Mouse (Mus musculus): Measurements from ENCODE around the gene Khdc1c.
A peak's percentile ranks its signal among the peaks of the same experiment; 100 is the strongest.
"Not testable (repeated sequence)": the region's sequence is repeated elsewhere in the genome, so short reads cannot be mapped to it uniquely, and the experiment has no call there.

Khdc1c gene

DNA sequence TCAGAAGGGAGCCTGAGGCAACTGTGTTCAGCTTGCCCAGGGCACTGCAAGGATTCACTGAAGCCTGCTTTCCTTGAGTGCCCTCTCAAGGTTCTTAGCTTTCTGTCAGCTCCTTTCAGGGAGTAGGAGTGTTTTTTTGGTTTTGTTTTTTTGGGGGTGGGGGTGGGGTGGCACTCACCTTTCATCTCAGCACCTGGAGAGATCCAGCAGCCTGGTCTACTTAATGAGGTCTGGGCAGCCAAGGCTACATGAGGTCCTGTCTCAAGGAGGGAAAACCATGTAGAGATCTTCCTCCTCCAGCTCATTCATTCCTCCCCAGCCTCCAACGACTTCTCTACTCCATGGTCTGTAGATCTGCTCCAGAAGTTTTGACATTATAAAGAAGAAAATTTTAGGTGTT, at the start of gene Khdc1c:
TSS of gene Khdc1c (plus strand) at position 301 of the 400 bp plus-strand sequence.
- not testable (repeated sequence) for DNase-seq

DNA sequence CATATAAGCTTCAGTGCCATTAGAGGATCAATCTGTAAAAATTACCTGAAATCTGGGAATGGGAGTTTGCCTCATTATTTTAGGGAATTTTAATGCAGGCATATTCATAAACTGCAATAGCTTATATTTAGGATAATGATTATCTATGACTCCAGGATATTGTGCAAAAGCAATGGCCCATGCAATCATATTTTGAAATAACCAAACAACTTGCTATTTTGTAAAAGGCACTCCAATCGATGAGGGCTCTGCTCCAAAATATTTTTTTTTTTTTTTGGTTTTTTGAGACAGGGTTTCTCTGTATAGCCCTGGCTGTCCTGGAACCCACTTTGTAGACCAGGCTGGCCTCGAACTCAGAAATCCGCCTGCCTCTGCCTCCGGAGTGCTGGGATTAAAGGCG, 47.9 kb upstream of the Khdc1c start:
- DNase-seq = not testable (repeated sequence)

DNA sequence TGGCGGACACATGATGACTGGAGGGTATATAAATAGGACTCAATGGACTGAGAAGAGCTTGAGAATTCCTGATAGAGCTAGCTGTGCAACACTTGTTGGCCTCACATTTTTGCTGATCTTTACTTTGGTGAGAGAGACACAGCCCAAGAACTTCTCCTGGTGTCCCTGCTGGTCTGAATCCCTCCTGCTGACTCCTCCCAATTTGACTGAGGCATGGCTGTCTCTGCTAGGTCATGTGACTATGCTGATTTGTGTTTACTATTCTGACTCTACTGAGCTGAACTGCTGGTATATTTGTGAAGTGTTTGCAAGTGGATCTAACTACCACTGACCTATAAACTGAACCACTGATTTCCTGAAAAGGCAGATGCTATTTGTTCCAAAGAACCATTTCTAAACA, 46.5 kb upstream of the Khdc1c start:
- DNase-seq = no peak

DNA sequence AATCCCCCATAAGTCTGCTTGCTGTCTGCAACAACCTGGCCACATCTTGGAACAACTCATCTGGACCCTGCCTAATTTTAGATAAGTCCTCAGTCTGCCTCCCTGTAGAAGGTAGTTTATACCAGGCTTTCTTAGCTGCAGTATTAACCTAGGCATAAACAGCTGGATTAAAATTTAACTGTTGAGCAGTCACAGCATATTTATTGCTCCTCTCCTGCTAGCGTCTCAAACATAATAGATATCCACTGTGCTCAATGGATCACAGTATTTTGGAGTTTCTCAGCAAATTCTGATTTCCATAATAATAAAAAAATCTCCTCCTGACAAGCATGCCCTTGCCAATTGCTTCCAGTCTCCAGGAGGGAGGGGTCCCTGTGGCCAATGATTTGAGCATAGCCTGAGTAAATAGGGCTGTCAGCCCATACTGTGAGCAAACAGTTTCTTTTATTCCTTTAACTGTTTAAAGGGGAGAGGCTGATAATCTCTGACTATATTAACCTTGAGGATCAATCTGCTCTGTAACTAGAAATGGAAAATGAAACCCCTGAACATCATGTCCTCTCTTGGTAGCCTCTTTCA, 44.0 kb upstream of the Khdc1c start:
- no peak for DNase-seq

DNA sequence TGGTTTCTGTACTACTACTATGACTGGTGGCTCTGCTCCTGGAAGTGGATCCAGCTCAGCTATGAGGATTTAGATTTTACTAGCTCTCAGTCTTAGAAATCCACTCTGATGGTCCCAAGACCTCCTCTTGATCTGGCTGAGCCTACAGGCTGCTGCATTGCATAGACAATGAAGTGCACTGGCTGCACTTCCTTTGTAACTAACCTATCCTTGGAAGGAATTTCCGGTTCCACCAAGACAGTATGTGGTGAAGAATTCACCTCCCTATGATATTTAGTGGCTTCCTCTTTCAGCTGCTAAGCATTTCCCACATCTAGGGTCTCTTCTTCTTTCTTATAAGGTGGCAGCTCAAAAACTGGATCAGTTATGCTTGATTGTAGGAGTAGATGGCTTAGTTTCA, 43.5 kb upstream of the Khdc1c start:
- no peak for DNase-seq

DNA sequence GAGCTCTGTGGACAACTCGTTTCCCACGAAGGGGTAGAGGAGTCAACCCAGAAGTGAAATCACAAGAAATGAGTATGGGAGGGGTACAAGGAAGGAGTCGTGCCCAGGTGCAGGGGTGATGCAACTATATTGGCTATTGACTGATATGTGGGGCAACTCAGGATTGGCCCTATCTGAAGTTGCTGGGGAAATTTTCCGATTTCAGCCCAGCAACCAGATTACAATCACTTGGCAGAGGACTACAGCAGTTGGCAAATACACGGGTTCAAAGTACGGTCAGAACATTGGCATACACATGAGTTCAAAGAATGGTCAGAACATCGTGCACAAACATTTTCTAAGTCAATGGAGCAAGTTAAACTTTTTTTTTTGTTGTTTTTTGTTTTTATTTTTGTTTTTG, 41.4 kb upstream of the Khdc1c start:
- no peak for DNase-seq

DNA sequence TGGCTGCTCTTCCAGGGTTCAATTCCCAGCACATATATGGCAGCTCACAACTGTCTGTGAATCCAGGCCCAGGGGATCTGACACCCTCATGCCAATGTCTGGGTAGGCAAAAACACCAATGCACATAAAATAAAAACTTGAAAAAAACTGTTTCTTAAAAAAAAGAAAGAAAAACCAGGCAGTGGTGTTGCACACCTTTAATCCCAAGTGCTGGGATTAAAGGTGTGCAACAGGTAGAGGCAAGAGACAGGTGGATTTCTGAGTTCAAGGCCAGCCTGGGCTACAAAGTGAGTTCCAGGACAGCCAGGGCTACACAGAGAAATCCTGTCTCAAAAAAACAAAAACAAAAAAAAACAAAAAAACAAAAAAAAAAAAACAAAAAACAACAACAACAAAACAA, 37.0 kb upstream of the Khdc1c start:
- not testable (repeated sequence) for DNase-seq

DNA sequence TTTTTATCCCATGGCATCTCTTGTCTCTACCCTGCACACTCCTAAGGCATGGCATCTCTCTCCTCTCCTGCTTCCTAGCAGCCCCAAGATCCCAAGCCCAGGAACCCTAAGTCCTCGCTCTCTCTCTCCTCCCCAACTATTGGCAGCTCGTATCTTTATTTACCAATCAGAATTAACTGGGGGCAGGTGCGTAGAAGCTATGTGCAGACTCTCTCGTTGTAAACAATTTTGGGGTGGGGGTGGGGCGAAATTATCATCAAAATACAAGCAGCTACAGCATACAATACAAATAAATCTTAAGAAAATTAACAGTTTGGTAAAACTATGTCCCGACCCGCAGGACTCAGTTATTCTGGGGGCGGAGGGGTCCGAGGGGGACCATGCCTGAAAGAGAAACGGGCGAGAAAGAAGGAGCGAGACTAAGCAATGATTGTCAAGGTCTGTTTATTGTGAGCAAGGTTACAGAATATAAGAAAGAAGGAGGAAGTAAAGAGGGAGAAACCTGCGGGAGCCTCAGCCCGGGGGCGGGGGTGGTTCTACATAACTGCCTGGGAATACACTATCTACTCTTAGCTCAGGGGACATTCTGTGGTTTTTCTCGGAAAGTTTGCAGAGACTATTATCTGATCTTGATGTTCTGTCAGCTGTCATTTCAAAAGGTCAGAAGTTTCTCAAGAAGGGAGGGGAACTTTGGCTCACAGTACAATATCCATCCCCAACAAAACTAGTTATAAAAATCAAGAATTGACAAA, 34.7 kb upstream of the Khdc1c start:
- DNase-seq = peak; percentile 10

DNA sequence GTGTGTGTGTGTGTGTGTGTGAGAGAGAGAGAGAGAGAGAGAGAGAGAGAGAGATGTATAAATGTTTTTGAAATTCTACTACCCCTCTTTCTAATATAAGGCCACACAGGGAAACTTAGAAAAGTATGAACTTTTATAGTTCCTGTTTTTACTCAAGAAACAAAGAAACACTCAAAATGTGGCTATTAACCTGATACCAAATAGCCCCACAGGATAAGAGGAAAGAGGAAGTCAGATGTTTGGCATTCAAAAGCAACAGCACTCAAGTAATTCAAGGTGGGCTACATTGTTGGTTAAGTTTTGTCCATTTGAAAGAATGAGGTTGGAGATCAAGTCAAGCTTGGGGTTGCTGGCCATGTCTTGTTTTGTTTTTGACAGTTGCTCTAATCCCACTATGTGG, 32.3 kb upstream of the Khdc1c start:
- DNase-seq = no peak

DNA sequence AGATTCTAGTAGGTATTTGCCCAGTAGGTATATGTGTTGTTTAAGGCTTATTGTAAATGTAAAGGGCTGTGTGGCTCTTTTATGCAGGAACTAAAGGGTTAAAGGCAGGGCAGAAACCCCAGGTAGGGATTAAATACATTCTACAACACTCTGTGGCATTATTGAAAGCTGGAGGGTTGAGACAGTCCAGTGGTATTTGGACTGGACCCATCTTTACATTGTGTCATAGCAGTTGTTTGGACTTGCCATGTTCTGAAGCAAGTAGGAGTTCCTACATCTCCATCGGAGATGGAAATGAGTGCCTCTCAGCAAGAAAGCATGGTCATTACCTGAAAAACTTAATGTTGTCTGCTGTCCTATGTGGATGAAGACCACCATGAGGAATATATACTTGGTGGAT, 27.4 kb upstream of the Khdc1c start:
- no peak for DNase-seq

DNA sequence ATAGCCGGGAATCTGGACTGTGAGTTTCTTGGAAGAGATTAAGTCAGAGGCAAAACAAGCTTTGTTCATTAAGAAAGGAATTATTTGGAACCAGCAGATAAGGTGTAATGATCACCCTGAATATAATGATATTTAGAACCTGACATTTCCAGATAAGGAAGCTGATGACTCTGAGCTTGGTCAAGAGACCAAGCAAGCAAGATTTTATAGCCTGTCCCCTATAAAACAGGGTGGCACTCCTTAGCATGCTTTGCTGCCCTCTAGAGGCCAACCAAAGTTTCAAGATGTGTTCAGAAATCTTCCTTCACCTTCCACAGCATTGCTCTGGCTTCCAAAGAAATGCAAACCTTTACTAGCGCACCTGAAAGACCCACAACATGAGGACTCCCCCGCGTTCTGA, 23.9 kb upstream of the Khdc1c start:
- DNase-seq = peak; percentile 66

DNA sequence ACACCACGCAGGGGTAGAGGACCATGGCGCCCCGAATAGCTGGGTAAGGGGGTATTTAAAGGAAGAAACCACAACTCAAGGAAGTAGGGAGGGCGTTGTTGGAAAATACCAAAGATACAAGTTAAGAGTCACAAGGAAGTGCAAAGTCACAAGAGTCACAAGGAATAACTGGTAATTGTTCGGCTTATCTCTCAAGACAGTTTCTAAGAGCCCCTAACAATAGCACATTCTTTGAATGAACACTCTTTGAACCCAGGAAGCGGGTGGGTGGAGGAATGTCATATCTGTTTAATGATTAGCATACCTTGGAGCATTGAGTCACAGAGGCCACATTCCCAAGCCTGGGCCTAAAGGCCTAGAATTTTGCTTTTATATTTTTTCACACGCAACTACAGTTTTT, 23.4 kb upstream of the Khdc1c start:
- DNase-seq = not testable (repeated sequence)

DNA sequence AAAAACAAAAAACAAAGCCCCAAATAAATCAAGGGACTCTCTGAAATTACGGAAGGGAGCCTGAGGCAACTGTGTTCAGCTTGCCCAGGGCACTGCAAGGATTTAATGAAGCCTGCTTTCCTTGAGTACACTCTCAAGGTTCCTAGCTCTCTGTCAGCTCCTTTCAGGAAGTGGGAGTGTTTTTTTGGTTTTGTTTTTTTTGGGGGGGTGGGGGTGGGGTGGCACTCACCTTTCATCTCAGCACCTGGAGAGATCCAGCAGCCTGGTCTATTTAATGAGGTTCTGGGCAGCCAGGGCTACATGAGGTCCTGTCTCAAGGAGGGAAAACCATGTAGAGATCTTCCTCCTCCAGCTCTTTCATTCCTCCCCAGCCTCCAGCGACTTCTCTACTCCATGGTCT, 18.8 kb upstream of the Khdc1c start, which contains the start of gene Khdc1a:
TSS of gene Khdc1a (plus strand) at position 301 of the 400 bp plus-strand sequence.
- no peak for DNase-seq

DNA sequence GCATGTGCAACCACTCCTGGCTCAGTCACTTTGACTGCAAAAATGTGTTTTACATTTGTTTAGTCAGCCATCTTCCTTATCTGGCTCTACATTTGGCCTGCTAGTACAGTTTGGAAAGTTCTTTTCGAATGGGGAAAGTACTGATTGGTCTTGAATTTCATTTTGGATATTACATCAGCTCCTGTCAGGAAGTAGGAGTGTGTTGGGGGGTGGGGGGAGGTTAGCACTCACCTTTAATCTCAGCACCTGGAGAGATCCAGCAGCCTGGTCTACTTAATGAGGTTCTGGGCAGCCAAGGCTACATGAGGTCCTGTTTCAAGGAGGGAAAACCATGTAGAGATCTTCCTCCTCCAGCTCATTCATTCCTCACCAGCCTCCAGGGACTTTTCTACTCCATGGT, 15.1 kb downstream of the Khdc1c start, which contains the start of gene Khdc1b:
TSS of gene Khdc1b (plus strand) at position 301 of the 400 bp plus-strand sequence.
- no peak for DNase-seq

DNA sequence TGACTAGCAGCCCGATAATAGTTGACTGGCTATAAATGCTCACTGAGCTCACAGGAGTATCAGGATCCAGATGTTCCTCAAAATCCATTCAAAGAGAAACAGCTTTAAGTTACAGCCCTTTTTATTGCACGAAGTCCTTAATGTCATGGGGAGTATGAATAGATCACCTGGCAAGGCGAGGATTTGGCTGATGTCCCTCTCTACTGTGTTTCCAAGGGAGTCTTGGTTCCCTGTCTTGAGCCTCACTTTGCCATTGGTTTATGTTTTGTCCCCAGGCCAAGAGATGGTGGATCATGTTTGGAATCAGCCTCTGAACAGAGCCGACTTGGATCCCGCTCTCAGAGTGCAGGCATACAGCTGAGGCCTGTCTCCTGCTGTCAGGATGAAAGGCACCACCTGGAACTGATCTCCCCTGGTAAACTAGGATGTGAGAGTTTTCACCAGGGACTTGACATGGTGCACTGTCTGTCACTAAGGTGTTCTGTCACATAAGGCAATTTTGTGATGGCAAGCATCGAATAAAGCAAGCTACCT, 23.1 kb downstream of the Khdc1c start:
- no peak for DNase-seq

DNA sequence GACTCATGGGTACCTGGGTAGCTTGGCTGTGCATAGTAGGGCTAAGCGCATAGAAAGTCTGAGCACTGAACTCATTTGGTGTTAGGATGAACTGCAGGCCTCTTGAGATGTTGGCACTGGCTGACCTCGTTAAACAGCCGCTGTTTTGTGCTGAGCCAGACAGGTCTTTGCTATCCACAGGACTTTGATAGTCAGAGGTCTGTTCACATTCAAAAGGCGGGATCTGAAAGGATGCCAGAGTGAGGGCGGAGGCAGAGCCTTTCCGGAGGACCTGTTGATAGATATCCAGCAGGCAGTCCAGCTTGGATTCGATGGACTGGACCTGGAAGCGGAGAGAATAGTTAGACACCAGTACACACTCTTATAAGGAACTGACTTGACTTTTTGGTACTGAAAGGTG, 34.7 kb downstream of the Khdc1c start:
- no peak for DNase-seq

DNA sequence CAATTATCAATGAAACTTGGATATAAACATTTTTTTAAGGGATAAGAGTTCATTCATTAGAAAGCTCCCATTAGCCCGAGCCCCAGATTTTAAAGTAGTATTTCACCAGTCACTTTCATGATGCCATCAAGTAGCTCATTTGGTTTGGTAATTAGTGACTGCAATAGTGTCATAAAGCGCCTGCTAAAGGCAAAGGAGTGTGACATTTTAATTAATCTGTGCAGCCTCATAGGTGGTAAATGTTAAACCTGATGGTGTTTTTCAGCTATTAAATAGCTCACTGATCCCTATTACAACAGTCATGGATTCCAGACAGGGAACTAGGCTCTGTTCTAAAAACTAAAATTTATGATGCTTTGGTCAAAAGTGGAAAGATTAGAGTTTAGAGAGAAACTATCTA, 39.1 kb downstream of the Khdc1c start:
- DNase-seq = no peak

DNA sequence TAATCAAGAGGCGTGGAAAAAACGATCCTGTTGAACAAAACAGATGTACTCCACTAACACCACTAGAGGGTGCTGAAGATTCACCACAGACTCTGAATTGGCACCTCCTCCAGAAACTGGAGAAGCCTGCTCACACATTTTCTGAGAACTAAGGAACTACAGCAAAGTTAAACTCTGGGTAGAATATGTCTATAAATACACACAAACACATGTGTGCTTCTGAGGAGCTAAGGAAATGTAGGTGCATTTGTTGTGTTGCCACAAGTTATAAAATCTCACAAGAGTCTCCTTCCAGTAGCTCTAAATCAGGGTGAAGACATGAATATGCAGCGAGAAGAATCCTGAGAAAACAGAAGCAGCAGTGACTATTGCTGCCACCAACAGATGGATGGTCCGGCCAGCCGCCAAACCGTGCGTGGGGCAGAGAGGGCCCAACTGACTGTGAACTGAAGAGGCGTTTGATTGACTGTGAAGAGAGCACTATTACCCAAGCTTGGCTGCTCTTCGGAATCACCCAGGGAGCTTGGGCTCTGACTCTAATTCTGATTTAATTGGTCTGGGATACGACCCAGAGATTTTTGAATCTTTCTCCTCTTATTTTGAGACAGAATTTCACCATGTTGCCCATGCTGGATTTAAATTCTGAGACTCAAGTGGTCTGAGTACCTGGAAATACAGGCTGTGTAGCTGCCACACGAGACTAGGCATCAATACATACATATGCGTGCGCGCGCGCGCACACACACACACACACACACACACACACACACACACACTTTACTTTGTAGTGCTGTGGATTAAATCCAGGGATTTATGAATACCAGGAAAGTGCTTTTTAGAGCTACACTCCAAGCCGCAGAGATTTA, 43.4 kb downstream of the Khdc1c start:
- DNase-seq = peak; percentile 73

DNA sequence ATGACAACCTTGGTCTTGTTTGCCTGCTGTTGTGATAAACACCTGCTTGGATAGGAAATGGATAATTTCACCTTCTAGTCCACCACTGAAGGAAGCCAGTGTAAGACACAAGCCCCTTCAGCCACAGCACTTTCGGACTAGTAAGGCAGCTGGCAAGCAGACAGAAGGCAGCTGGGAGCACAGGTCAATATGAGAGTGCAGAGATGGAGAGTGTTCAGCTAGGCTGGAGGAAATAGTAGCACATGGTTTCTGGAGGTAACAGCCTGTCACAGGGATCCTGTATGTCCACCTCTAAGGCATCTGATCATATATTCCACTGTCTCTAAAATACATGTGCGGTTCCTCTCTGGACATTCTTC, 44.0 kb downstream of the Khdc1c start:
- DNase-seq = no peak

DNA sequence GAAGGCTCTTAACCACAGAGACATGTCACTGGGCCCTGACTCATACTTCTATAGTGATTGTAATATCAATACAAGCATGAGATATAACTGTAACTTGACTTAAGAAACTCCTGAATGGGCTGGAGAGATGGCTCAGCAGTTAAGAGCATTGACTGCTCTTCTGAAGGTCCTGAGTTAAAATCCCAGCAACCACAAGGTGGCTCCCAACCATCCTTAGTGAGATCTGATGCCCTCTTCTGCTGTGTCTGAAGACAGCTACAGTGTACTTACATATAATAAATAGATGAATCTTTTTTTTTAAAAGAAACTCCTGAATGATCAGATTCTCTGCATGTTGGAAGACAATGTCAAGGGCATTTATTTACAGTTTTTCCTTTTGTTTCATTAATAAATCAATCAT, 51.2 kb downstream of the Khdc1c start:
- DNase-seq = peak; percentile 9

All from lung, postnatal 10 days (tissue).